Mouse (Mus musculus) layer of hippocampus, adult 11-12 months (tissue): Measurements from ENCODE around the gene S100a13.

Source experiments
- DNase-seq: peaks from one replicate; pipeline ENCODE4 v3.0.0; 2022; ENCODE audit warnings: low spot score

S100a13 gene

DNA sequence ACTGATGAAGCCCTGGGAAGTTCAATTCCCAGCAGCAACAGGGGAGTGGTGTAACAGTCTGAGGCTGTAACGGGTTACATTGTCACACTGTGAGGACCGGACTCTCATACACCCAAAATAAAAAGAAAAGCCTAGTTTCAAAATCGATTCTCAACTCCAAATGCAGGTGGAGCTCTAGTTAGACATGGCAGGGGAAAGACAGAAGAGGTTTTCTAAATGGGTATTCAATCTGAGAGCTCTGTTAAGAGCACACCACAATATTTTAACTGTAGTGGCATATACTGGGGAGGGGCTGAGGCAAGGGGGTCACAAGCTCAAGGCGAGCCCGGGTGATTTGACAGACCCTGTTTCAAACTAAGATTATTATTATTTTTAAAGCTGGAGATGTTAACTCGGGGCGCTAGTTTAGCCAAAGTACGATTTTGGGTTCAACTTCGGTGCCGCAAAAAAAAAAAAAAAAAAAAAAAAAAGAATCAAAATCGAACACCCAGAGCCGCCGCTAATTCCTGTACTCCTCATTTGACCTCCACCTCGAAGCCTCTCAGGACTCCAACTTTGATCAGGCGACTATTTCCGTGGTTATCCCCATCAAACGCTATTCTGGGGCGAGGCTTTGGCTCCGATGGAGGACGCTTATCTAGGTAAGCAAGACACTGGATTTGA, 5.8 kb upstream of the S100a13 start:
- no peak for DNase-seq

DNA sequence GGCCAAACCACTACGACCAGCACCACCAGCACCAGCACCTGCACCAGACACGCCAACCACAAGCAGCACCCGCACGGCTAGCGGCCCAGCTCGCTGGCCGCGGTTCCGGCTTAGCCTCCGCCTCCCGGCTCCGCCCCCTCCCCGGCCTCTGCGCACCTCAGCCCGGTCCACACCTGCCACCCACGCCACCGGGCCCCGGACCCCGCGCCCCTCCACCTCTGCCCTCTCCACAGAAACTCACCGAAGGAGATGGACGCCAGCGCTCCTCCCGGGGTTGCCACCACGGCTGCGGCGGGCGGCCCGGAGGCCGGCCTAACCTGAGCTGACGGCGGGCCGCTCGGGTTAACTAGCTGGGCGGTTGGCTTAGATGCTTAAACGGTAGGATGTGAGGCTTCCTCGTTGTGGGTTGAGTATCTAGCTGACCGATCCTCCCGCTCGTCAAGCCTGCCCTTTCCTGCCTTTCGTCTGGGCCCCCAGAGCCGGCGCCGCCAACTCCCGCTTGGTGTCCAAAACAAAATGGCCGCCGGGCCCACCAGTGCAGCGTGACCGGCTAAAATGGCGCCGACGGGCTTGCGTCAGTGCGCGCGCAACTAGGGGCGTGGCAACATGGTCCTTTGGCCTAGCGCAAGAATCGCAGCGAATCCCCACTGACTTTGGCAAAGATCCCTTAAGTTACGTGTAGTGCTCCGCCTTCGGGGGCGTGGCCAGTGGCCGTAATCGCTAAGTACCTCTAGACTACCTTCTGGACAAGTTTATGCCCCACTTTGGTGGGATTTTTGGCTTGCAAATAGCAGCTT, 5.1 kb upstream of the S100a13 start, which contains the start of gene Chtop:
Chtop (minus strand) TSS at position 549 of the 797 bp plus-strand sequence.
- peak; percentile 99 for DNase-seq

DNA sequence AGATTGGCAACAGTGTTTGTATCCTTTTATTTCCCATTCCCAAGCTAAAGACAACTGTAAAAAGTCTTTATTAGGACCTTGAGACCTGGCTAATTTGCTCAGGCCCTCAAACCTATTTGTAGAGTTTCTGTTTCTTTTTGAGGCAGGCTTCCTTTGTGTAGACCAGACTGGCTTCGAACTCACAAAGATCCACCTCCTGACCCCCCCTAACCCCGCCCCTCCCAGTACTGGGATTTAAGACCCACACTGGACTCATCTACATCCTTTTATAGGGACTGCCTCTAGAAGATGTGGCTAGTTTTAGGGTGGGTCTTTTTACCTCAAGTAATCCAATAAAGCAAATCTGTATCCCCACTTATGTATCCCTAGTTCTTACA, 4.5 kb upstream of the S100a13 start:
- DNase-seq = no peak

GRCm38 (mm10) chr3:90512276-90512675, 2.0 kb upstream of the S100a13 start:
- no peak for DNase-seq

GRCm38 (mm10) chr3:90512948-90513642, 1.1 kb upstream of the S100a13 start:
- DNase-seq = no peak

- peak; percentile 48 for DNase-seq
These were observed 456 bp downstream of the S100a13 start for GRCm38 (mm10) chr3:90514691-90515090.

GRCm38 (mm10) chr3:90515242-90515641, 1.0 kb downstream of the S100a13 start:
- DNase-seq = no peak

DNA sequence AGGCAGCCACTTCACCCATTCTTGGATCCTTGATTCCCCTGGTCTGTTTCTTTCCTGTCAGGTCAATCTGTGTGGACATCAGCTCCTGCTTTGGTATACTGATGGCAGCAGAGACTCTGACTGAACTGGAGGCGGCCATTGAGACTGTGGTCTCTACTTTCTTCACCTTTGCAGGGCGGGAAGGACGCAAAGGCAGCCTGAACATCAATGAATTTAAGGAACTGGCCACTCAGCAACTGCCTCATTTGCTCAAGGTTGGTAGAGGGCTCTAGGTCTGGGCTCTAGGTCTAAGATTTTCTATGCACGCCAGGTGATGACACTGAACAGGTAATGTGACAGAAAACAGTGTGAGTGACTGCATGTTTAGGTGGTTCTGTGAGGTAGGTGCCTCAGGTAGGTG, 1.6 kb downstream of the S100a13 start:
- DNase-seq = no peak

- DNase-seq = no peak
These were observed 3.5 kb downstream of the S100a13 start for GRCm38 (mm10) chr3:90517711-90518110.

GRCm38 (mm10) chr3:90525421-90525820, 11.2 kb downstream of the S100a13 start:
- DNase-seq = peak; percentile 67

DNA sequence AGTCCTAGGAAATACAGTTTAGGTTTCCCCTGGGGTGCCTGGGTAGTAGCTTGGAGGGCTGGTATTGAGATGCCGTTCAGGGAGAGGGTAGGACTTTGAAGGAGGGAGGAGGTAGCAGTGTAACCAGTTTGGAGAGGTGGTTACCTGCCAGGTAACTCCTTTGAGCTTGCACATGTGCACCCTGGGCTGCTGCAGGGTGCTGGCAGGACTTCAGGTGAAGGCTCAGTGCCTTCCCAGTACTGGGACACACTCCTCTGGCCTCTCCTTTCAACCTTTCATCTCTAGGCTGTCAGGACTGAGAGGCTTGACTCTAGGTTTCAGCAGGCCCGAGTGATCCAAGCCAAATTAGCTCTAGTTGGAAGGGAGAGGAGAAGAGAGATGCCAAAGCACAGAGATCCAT, 11.8 kb downstream of the S100a13 start:
- DNase-seq = no peak

GRCm38 (mm10) chr3:90526580-90526979, 12.3 kb downstream of the S100a13 start, which contains the start of gene S100a14:
TSS of gene S100a14 (plus strand) at chr3:90526856.
- DNase-seq = no peak

- DNase-seq = no peak
These were observed 13.1 kb downstream of the S100a13 start for GRCm38 (mm10) chr3:90527291-90527873.

DNA sequence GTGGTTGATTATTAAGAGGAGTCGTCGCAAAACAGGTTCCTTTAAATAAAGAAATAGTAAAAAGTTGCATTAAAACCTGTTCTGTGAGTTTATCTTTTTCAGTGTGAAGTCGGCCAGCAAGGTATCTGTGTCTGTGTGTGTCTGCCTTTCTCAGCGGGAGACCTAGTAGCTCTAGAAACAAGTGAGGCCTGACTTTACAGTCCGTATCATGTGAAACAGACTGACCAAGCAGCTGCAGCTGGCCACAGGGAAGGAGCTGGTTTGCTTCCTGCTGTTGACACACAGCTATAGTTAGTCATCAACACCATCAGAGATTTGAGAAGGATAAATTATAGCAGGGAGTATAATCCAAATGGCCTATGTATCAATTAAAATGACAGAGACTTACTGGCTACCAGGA, 17.5 kb downstream of the S100a13 start:
- no peak for DNase-seq

GRCm38 (mm10) chr3:90535446-90535845, 21.2 kb downstream of the S100a13 start:
- DNase-seq = no peak

- peak; percentile 36 for DNase-seq
These were observed 23.1 kb downstream of the S100a13 start, which contains the start of gene S100a16 for GRCm38 (mm10) chr3:90537141-90537904. TSS of gene S100a16 (plus strand) at chr3:90537254.

GRCm38 (mm10) chr3:90537905-90538296, 23.7 kb downstream of the S100a13 start:
- no peak for DNase-seq

DNA sequence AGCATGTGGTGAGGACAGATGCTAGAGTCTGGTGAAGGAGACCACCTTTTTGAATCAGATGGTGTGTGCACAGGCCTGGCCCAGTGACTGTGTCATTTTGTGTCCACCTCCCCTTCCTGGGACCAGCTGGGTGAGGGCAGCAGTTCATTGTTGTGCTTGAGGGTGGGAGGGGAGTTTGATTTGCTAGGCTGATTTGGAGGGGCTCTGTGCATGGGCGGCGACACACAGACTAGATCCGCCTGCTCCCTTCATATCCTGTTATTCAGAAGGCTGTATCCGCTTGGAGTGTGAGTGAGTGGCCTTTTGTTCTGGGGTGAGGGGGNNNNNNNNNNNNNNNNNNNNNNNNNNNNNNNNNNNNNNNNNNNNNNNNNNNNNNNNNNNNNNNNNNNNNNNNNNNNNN, 26.7 kb downstream of the S100a13 start:
- DNase-seq = peak; percentile 55

DNA sequence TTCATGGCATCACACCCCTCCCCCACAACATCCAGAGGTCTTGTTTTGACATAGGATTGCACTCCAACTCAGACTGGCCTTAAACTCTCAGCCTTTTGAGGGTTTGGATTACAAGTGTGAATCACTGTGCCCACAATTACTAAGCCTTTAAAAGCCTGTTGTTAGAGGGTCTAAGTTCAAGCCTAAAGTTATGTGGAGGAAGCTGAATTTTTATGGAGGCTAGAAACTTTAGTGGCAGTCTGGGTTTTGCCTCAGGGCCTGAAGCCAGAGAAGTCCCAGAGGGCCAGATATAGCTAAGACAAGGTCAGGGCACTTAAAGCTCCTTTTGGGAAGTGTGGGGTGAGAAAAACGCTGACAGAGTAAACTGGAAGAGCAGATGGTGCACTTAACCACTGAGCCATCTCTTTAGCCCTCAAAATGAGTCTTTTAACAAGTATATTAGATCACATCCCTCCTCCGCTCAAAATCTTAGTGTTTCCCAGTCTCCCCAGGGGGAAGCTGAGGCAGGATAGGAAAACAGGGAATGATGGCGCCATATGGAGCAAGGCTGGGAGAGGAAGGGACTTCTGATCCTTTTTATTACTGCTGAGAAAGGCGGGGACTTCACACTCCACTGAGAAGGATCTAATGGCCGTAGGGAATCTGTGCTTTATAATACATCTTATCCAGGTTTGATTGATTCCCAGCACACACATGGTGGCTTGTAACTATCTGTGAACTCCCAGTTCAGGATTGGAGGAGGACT, 35.6 kb downstream of the S100a13 start:
- no peak for DNase-seq

- DNase-seq = no peak
These were observed 36.2 kb downstream of the S100a13 start for GRCm38 (mm10) chr3:90550421-90550790.

DNA sequence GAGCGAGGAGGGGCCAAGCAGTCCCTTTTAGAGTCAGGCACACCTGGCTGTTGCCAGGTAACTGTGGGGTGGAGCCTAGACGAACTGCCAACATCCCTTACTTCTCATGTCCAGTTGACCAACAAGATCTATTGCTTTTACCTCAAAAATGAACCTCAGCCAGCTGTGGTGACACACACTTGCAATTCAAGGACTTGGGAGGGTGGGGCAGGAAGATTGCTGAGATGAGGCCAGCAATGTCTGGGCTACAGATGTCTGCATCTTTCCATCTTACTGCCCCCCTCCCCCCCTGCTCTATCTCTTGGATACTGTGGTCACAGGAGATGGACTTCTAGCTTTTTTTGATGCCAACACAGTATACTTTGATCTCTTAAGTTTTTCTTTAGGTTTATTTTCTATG, 38.0 kb downstream of the S100a13 start:
- no peak for DNase-seq
